Mouse (Mus musculus) lung, embryonic 15.5 days (tissue): ENCODE data around the gene Cd80. TPM values are rescaled to one million over a fixed set of nuclear protein-coding genes. Genes with fewer than 3 reads are reported as not detected.

Experiments
- ATAC-seq: fragments of 200-750 bp; cut with Nextera tagmentation; 2 replicates; pipeline ENCODE4 v1.8.0; 2017; ENCODE audit warnings: moderate number of reproducible peaks, borderline replicate concordance; ENCODE audit not compliant: low FRiP score, low TSS enrichment; ENCODE audit errors: extremely low read depth
- H3K27ac ChIP-seq: fragments of 300-500 bp; sonication (generic); 2 replicates; pipeline ENCODE4 v1.5.1; 2015; ENCODE audit warnings: moderate library complexity, mild to moderate bottlenecking, inconsistent platforms
- H3K27me3 ChIP-seq: fragments of 300-500 bp; sonication (generic); 2 replicates; pipeline ENCODE4 v1.6.1; 2015; ENCODE audit warnings: inconsistent platforms
- H3K36me3 ChIP-seq: fragments of 300-500 bp; sonication (generic); 2 replicates; pipeline ENCODE4 v1.6.1; 2015; ENCODE audit warnings: inconsistent platforms
- H3K4me1 ChIP-seq: fragments of 300-500 bp; sonication (generic); 2 replicates; pipeline ENCODE4 v1.6.1; 2015; ENCODE audit warnings: inconsistent platforms
- H3K4me2 ChIP-seq: fragments of 300-500 bp; sonication (generic); 2 replicates; pipeline ENCODE4 v1.6.1; 2015; ENCODE audit warnings: inconsistent platforms, mild to moderate bottlenecking, moderate library complexity
- H3K4me3 ChIP-seq: fragments of 300-500 bp; sonication (generic); 2 replicates; pipeline ENCODE4 v1.5.1; 2015; ENCODE audit warnings: mild to moderate bottlenecking, inconsistent platforms
- H3K9ac ChIP-seq: fragments of 300-500 bp; sonication (generic); 2 replicates; pipeline ENCODE4 v1.6.1; 2015; ENCODE audit warnings: inconsistent platforms
- H3K9me3 ChIP-seq: fragments of 300-500 bp; sonication (generic); 2 replicates; pipeline ENCODE4 v1.6.1; 2016; ENCODE audit warnings: inconsistent platforms
- WGBS: fragments of 180-500 bp; shearing (Covaris S2); methylation state at CpG from one replicate; pipeline ENCODE4 v1.1.7; 2015; 5-methylcytosine and 5-hydroxymethylcytosine counted together
- polyA plus RNA-seq: library from polyadenylated mRNA; unstranded; fragments of >200 nt; fragmentation: Nextera tagmentation; extraction: Ambion mirVana; gene quantifications from 2 replicates; pipeline ENCODE4 v1.2.1, GENCODE M21; 2015

The Cd80 gene
- polyA plus RNA-seq, 1 experiment from 2014 or later = 0.39 TPM

- WGBS = 68% methylated on average over 4 of the region's 4 CpGs
- no peaks in the 10 kb centered on the region for H3K9me3 ChIP-seq
- H3K4me3 ChIP-seq = no peak overlapping the region
- no peak overlapping the region for H3K27ac ChIP-seq
- no peak for ATAC-seq
- H3K4me1 ChIP-seq = no peaks in the 10 kb centered on the region
- H3K4me2 ChIP-seq = no peak overlapping the region
- H3K36me3 ChIP-seq = no peaks in the 10 kb centered on the region
- no peaks in the 10 kb centered on the region for H3K27me3 ChIP-seq
- no peak overlapping the region for H3K9ac ChIP-seq
Observed at GRCm38 (mm10) chr16:38466089-38466488, 10.7 kb downstream of the Cd80 start.

- H3K9me3 ChIP-seq = no peaks in the 10 kb centered on the region
- no peaks in the 10 kb centered on the region for H3K4me1 ChIP-seq
- H3K36me3 ChIP-seq = no peaks in the 10 kb centered on the region
- no peak overlapping the region for H3K4me3 ChIP-seq
- no peak for ATAC-seq
- WGBS = 74% methylated on average over 13 of the region's 13 CpGs
- no peak overlapping the region for H3K4me2 ChIP-seq
- no peaks in the 10 kb centered on the region for H3K27me3 ChIP-seq
- no peak overlapping the region for H3K27ac ChIP-seq
- no peak overlapping the region for H3K9ac ChIP-seq
Observed at GRCm38 (mm10) chr16:38467091-38467916, 11.9 kb downstream of the Cd80 start.

GRCm38 (mm10) chr16:38467917-38468705 lies 12.8 kb downstream of the Cd80 start:
- Histone ChIP-seq H3K4me1 (no peaks in the 10 kb centered on the region), H3K4me3 (no peak overlapping the region), H3K4me2 (no peak overlapping the region), H3K36me3 (no peaks in the 10 kb centered on the region), H3K27ac (no peak overlapping the region), H3K9ac (no peak overlapping the region), H3K27me3 (no peaks in the 10 kb centered on the region), H3K9me3 (no peaks in the 10 kb centered on the region)
- WGBS = 63% methylated on average over 8 of the region's 8 CpGs
- ATAC-seq = no peak

GRCm38 (mm10) chr16:38468706-38469018 lies 13.3 kb downstream of the Cd80 start:
- WGBS = 33% methylated on average over 3 of the region's 3 CpGs
- no peak for ATAC-seq
- Histone ChIP-seq H3K27me3 (no peaks in the 10 kb centered on the region), H3K4me1 (no peaks in the 10 kb centered on the region), H3K36me3 (no peaks in the 10 kb centered on the region), H3K27ac (no peak overlapping the region), H3K4me3 (no peak overlapping the region), H3K9me3 (no peaks in the 10 kb centered on the region), H3K4me2 (no peak overlapping the region), H3K9ac (no peak overlapping the region)

GRCm38 (mm10) chr16:38469437-38469836 lies 14.1 kb downstream of the Cd80 start:
- no peak overlapping the region for H3K4me2 ChIP-seq
- H3K27me3 ChIP-seq = no peaks in the 10 kb centered on the region
- no peaks in the 10 kb centered on the region for H3K4me1 ChIP-seq
- no peak for ATAC-seq
- no peak overlapping the region for H3K27ac ChIP-seq
- H3K9me3 ChIP-seq = no peaks in the 10 kb centered on the region
- WGBS = 76% methylated on average over 8 of the region's 8 CpGs
- H3K9ac ChIP-seq = no peak overlapping the region
- no peaks in the 10 kb centered on the region for H3K36me3 ChIP-seq
- H3K4me3 ChIP-seq = no peak overlapping the region

- no peak for ATAC-seq
- peaks cover 6% of the 10 kb centered on the region; the same call in 1 of the 2 replicates for H3K4me1 ChIP-seq
- no peaks in the 10 kb centered on the region for H3K9me3 ChIP-seq
- no peak overlapping the region for H3K9ac ChIP-seq
- H3K36me3 ChIP-seq = no peaks in the 10 kb centered on the region
- H3K4me3 ChIP-seq = no peak overlapping the region
- 66% methylated on average over 11 of the region's 11 CpGs for WGBS
- no peaks in the 10 kb centered on the region for H3K27me3 ChIP-seq
- H3K4me2 ChIP-seq = no peak overlapping the region
- H3K27ac ChIP-seq = no peak overlapping the region
Observed at GRCm38 (mm10) chr16:38471697-38472506, 16.5 kb downstream of the Cd80 start.

- H3K27me3 ChIP-seq = no peaks in the 10 kb centered on the region
- H3K9me3 ChIP-seq = no peaks in the 10 kb centered on the region
- H3K9ac ChIP-seq = no peak overlapping the region
- H3K4me2 ChIP-seq = no peak overlapping the region
- no peaks in the 10 kb centered on the region for H3K36me3 ChIP-seq
- no peak for ATAC-seq
- no peak overlapping the region for H3K4me3 ChIP-seq
- WGBS = 84% methylated on average over 5 of the region's 5 CpGs
- no peak overlapping the region for H3K27ac ChIP-seq
- peaks cover 11% of the 10 kb centered on the region for H3K4me1 ChIP-seq
Observed at GRCm38 (mm10) chr16:38472507-38472873, 17.1 kb downstream of the Cd80 start.

GRCm38 (mm10) chr16:38473661-38474060 lies 18.3 kb downstream of the Cd80 start:
- no peak overlapping the region for H3K4me3 ChIP-seq
- H3K9me3 ChIP-seq = no peaks in the 10 kb centered on the region
- no peak for ATAC-seq
- H3K4me2 ChIP-seq = no peak overlapping the region
- 83% methylated on average over 5 of the region's 5 CpGs for WGBS
- peaks cover 11% of the 10 kb centered on the region for H3K4me1 ChIP-seq
- no peaks in the 10 kb centered on the region for H3K36me3 ChIP-seq
- no peak overlapping the region for H3K9ac ChIP-seq
- H3K27ac ChIP-seq = no peak overlapping the region
- H3K27me3 ChIP-seq = no peaks in the 10 kb centered on the region

- no peaks in the 10 kb centered on the region for H3K27me3 ChIP-seq
- H3K9me3 ChIP-seq = no peaks in the 10 kb centered on the region
- H3K27ac ChIP-seq = no peak overlapping the region
- H3K9ac ChIP-seq = no peak overlapping the region
- 90% methylated on average over 9 of the region's 9 CpGs for WGBS
- H3K36me3 ChIP-seq = no peaks in the 10 kb centered on the region
- no peak overlapping the region for H3K4me3 ChIP-seq
- H3K4me1 ChIP-seq = peaks cover 11% of the 10 kb centered on the region
- no peak overlapping the region for H3K4me2 ChIP-seq
- no peak for ATAC-seq
Observed at GRCm38 (mm10) chr16:38474677-38475286, 19.4 kb downstream of the Cd80 start.

GRCm38 (mm10) chr16:38475681-38476311 lies 20.4 kb downstream of the Cd80 start:
- H3K4me3 ChIP-seq = peak overlapping the region; percentile 41
- ATAC-seq = 0 out of 2 replicates have a peak, but pooled peaks have one; percentile 2
- H3K9ac ChIP-seq = peak overlapping the region; percentile 37; the same call in 1 of the 2 replicates
- peaks cover 11% of the 10 kb centered on the region for H3K4me1 ChIP-seq
- WGBS = 38% methylated on average over 4 of the region's 4 CpGs
- H3K9me3 ChIP-seq = no peaks in the 10 kb centered on the region
- no peaks in the 10 kb centered on the region for H3K36me3 ChIP-seq
- peak overlapping the region; percentile 61; the same call in 1 of the 2 replicates for H3K27ac ChIP-seq
- peak overlapping the region; percentile 83 for H3K4me2 ChIP-seq
- no peaks in the 10 kb centered on the region for H3K27me3 ChIP-seq
